Mouse (Mus musculus): ENCODE data around the gene Gm36028. TPM values are rescaled to one million over a fixed set of nuclear protein-coding genes. Genes with fewer than 3 reads are reported as not detected.

Gene Gm36028
- polyA plus RNA-seq, 1 experiment: 0.15 TPM

DNA sequence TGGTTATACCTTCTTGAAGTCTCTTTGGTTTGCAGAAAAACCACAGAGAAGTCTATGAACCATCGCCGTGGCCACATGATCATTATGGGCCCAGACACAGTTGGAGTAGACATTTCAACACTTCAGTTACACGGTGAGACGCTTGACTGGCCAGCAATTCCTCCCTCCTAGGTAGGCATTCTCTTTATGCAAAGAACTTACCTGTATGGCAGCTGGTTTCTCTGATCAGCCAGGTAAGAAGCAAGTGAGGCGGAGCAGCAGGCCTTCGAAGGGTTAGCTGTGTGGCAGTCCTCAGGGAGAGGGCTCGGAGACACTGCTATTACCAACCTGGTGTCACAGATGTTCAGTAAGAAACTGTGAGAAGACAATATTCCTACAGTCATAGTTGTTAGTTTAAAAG is 733 bp downstream of the Gm36028 start:
- no peak for DNase-seq (ENCODE audit: low spot score)

DNA sequence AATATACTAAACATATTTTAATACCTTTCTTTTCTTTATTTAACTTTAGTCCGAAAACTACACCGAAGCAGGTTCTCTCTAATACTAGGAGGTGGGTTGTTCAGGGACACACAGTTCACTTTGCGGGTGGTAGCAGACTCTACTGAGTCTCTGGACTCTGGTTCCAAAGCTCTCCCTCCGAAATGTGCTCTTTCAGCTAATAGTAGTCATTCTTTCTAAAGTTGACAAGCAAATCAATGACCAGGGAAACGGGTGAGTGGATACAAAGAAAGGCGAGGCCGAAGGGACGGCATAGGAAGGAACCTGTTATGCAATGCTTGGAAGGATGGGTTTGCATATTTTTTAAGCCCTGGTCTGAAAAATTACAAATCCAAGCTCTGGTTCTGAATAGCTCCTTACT is 3.5 kb downstream of the Gm36028 start:
- no peak for DNase-seq (ENCODE audit: low spot score)

DNA sequence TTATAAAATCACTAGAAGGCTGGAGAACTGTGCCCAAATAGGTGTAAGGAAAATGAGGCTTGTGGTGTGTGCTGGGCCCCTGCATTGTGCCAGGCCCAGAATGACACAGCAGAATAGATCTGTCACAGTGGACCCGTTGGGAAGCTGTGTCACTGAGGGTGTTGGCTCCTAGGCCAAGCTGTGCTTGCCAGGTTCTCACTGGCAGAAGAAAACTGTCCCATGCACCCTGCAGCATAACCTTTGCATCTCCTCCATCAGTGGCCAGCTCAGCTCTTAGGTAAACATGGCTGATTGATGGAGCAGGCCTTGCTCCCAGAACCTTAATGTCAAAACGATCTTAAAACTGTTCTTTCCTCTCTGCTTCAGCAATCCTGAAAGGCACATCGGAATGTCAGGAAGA is 4.6 kb downstream of the Gm36028 start:
- DNase-seq (ENCODE audit: low spot score): no peak

DNA sequence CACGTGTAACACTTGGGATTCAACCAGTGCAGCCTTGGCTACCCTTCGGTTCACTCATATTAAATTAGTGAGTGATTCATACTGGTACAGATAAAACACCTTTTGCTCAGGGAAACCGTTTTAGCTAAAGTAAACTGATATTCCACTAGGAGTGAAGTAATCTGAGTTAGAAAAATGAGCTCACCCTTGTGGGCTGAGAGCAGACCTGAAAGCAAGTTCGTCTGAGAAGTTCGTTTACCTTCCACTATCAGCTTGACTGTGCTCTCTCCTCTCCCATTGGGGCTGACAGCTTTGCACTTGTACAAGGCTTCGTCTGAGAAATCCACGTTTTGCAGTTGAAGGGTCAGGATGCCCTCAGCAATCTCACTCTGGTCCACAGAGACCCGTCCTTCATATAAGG is 5.4 kb downstream of the Gm36028 start:
- DNase-seq (ENCODE audit: low spot score): no peak

DNA sequence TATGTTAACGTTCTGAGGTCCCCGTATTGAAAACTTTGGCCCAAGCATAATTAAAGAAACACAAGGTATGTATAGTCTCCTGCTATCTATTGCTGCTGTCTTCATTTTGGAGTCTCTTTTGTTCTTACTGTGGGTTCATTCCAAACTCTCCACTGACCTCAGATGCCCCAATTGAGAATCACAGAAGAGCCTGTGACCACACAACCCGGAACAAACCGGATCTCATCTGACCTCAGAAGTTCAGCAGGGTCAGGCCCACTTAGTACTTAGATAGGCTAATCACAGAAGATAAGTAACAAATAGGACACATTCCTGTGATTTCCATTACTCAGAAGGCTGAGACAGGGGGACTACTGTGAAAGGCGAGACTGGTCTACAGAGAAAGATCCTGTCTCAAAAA is 6.4 kb downstream of the Gm36028 start:
- no peak for DNase-seq (ENCODE audit: low spot score)

DNA sequence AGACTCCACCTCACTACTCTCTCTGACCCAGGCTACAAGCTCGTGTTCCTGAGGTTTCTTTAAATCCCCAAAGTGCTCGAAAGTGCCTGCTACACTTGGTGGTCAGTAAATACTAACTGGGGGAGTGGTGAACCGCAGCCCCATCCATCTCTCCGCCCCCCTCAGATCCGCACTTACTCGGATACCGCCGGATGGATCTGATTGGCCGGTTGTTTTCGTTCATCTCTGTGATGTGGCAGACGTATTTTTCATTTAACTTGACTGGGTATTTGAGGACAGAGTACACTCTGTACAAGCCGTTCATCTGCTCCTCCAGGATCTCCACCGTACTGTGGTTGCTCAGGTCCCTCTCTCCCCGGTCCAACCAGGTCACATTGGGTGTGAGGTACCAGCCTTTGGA is 6.9 kb downstream of the Gm36028 start:
- no peak for DNase-seq (ENCODE audit: low spot score)

DNA sequence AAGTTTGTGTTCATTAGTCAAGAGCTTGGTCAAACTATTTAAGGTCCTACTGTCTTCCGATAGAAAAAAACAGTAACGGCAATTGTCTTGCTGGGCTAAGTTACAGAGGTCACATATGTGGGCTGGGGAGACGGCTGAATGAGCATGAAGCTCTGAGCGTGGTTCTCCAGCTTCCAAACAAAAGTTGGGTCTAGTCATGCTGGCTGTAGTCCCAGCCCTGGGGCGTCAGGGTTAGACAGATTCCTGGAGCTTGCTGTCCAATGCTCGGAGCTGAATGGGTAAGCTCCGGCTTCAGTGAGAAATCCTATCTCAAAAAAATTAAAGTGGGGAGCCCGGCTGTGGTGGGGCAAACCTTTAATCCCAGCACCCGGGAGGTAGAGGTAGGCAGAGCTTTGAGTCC is 7.7 kb downstream of the Gm36028 start:
- no peak for DNase-seq (ENCODE audit: low spot score)

DNA sequence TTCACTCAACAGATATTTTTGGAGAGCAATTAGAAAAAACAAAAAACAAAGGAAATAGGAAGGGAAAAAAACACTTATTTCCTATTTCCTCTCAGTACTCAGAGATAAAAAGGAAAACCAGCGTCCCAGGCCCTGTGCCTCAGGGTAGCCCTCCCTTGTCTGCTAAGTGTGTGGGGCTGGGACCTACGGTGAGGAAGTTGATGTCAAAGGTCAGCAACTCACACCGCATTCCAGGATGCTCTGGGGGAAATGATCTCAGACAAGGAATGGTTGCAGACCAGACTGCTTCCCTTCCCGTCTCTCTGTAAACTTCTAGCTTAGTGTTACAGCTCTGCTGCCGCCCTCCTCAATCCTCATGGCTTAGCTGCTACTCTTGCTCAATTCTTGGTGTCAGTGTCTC is 9.6 kb downstream of the Gm36028 start:
- DNase-seq (ENCODE audit: low spot score): no peak

DNA sequence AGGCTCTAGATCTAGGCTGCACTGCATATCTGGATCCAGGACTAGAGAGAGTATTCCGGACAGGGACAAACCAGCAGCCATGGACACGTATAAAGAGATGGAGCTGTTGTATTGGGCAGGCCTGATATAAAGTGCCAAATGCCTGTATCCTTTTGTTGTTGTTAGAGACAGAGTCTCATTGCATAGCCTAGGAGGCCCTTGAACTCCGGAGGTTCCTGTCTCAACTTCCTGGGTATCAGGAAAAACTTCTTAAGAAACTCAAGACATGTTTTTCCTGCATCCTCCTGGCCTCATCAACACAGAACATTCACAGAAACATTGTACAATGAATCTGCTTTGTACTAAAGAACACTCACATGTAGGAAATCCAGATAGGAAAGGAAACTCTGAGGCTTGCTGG is 13.9 kb downstream of the Gm36028 start:
- no peak for DNase-seq (ENCODE audit: low spot score)

DNA sequence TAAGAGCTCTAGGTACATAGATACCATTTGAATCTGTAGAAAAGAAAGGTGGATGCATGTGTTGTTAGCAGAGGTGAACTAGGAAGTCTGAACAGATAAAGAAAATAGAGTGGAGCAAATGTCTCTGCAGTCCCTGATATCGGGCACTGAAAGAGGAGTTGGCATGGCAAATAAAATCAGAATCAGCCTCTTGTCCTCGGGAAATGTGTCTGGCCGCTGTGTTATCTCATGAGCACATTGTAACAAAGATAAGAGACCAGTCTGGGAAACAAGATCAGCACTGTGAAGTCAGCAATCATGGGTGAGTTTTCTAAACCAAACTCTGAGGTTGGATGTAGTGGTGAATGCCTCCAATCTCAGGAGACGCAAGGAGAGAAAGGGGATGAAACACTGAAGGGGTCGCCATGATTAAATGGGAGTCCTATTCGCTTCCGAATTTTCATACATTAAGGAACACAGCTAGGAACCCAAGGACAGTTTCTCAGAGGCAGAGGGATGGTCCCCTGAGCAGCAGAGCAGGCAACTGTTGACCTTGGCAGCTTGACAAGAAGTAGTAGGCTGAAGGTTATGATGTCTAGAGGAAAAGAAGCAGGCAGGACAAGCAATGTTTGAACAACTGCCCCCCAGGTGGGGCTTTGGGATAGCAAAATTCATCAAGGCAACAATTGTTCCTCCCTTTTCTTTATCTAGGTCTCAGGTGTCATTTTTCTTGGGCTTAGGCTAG is 15.6 kb downstream of the Gm36028 start:
- DNase-seq (ENCODE audit: low spot score): no peak

DNA sequence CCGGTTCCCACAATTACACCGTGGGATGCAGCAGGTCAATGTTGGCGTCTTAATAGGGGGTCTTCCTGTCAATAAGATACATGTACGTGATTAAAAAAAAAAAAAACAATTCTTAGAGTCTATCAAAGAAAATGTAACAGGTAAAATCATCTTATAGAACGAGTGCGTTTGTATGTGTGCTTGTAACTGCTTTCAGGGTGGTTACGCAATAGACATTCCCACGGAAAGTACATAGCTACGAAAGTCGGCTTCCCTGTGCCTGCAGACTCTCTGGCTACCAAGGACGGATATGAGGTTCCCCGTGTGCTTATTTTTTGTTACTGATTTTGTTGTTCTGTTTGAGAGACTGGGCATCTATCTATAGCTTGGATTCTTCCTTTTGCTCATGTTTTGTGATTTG is 17.2 kb downstream of the Gm36028 start:
- no peak for DNase-seq (ENCODE audit: low spot score)

DNA sequence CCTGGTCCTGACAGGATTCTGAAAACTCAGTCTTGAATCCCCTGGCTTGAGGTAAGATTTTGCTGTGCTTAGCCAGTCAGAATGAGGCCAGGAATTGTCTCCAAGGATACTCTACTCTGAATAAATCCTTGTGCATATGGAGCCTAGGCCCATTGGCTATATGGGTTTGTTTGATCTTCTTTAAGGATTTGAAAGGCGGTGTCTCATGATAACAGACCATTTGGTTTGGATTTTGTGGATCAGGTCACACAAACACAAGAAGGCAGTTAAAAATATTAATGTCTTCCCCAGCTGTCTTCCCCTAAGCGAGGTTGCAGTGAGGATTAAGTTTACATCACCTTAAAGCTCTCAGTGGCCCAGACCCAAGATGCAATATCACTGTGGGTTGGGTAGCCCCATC is 18.5 kb downstream of the Gm36028 start:
- DNase-seq (ENCODE audit: low spot score): no peak

DNA sequence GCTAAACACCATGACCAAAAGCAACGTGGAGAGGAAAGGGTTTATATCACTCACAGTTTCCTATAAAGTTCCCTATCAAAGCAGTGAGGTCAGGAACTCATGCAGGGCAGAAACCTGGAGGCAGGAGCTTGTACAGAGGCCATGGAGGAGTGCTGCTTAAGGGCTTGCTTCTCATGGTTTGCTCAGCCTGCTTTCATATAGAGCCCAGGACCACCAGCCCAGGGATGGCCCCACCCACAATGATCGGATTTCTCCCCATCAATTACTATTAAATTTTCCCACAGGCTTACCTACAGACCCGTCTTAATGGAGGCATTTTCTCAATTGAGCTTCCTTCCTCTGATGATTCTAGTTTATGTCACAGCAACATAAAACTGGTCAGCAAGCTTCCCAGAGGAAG is 23.4 kb downstream of the Gm36028 start:
- DNase-seq (ENCODE audit: low spot score): no peak

DNA sequence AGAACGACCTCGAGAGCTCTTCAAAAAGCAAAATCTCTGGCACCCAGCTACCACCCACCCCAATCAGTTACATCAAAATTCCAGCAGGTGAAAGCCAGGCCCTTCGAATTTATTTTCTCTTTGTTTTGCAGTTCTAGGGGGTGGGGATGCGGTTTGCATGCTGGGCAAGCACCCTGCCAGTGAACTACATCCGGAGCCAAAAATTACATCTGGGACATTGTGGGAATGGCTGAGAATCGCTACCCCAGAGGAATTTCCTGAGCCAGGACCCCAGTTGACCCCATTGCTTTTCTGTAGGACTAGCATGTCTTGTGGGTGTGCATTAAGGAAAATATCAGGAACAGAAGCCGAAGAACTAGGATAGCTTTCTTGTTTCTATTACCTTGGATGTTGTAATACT is 29.9 kb downstream of the Gm36028 start:
- DNase-seq (ENCODE audit: low spot score): no peak

DNA sequence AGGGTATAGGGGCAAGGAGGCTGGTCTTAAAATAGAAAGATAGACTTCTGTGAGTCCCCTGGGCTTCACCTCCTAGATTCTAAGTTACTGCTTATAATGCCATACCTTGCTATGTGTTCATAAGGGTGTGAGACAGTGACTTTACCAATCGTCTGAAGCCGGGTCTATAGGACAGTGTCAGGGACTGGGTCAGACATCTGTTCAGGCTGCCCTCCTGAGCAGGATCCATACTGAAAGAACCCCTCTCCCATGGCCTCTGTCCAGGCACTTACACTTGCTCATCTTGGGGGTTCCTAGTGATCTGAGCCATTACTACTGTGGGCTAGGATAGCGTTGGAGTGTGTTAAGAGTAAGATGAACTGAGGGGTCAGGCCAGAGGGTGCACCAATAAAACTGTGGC is 34.7 kb downstream of the Gm36028 start:
- DNase-seq (ENCODE audit: low spot score): no peak

DNA sequence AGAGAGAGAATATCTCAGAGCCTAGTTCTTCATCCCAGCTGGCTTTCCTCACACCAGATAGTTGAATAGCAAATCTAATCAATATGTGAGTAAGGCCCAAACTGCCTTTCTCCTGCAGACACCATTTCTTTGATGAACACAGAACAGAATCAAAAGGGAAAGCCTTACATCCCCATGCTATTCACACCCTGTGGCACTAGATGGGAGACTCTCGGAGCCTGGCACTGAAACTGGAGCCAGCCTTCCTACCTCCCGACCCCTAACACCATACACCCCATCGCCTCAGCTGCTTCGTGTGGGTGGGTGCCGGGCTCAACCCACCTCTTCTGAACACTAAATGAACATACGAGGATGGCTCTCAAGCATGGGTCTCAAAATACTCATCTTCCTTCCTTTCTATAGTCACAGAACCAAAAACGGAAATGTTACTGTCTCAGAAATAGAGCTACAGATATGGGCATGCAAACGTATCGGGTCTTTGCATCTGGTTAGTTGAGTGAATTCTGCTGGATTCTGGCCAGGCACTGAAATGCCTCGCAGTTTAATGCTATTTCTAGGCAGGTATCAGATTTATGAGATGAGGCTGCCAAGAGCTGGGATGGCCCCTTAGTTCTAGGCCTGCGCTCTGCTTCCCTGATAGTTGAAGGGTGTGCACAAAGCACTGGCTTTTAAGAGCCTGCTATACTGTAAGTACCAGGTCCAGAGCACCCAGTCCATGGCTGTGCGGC is 36.0 kb downstream of the Gm36028 start:
- no peak for DNase-seq (ENCODE audit: low spot score)

DNA sequence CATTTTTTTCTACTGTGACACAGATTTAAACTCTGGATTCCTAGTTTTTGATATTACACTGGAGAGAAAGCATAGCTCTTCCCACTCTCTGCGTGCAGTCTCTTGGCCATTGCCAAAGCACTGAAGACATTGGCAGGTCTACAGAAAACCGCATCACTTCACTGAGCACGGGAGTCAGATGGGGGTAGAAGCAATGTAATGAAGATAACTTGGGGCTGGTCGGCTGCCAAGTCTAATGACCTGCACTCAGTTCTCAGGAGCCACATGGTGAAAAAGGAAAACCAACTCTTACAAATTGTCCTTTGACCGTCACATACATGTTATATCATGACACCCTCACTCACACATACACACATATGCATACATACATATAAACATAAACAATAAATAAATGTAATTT is 37.0 kb downstream of the Gm36028 start:
- no peak for DNase-seq (ENCODE audit: low spot score)

DNA sequence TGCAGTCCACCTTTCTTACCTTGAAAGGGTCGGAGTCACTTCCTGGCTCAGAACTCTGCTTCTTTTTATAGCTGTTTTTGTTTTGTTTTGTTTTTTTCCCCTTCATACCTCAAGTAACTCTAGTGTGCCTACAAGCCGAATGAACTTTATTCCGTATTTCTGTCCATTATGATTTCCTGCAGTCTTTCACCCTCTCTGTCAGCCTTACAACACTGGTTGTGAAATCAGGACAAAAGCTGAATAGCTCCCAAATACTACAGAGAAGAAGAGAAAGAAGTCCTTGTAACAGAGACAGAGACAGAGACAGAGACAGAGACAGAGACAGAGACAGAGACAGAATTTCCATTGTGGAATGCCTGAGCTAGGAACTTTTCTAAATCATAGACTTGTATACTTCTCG is 43.0 kb downstream of the Gm36028 start:
- no peak for DNase-seq (ENCODE audit: low spot score)

DNA sequence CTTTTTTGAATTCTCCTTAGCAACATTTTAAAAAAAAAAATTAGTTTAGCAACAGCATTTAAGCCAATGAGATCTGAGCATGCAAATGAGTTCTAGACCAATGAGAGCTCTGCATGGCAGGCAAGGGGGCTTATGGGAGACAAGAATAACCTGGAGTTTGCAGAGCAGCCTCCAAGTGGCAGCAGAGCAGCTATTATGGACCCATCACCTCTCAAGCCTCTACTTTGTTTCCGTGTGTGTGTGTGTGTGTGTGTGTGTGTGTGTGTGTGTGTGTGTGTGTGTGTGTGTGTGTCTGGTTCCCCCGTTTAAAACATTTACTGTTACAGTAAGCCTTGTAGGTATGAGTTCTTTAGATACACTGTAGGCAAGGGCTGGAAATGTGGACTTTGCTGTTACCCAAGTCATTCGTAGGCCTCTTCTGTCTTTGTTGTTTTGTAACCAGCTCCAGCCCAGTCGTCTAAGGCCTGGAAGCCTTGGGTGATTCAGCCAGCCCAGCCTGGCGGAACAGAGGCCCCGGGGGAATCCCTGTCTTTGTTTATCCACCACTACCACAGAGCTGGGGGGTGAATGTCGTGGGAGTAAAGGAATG is 46.5 kb downstream of the Gm36028 start:
- DNase-seq (ENCODE audit: low spot score): no peak

DNA sequence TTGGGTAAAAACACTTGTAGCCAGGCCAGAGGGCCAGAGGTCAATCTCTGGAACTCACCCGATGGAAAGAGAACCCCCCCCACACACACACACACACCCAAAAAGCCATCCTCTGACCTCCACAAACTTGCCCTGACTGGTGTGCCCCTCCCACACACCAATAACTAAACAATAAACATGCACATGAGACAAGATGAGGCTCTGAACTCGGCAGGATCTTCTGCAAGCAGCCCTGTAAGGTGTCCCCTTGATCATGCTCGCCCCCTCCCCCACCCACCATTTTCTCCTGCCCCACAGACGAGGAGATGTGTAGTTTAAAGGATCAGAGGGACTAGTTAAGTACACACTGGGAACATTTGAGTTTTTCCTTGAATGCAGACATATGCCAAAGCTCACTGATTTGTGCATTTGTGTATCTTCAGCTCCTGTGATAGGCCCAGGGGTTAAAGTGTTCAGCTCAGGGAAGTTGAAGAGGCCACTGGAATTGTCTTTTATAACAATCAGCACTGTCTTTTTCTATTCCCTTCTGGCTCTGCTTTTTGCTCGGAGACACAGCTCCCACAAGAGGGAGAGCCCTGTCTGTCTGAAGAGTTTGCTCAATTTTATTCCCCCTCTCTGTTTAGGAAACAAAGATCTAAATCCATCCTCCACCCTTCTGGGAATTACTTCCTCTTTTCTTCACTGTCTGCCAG is 47.1 kb downstream of the Gm36028 start:
- DNase-seq (ENCODE audit: low spot score): no peak

DNA sequence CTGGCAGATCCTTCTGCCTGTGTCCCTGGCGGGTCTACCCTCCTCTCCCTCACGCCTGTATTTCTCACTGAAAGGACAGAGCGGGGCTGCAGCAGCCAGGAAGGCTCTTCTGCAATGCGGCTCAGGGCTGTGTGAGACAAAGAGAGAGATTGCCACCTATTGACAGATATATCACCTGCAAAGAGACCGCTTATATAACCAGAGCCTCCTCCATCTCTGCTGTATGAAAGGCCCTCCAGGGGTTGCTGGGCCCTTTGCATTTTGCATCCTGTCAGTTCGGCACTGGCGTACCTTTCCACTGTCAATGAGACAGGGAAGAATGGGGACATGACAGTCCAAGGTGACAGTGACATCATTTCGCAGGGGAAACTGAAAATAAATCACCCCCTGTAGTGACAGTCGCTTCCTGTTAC is 48.5 kb downstream of the Gm36028 start:
- DNase-seq (ENCODE audit: low spot score): no peak

DNA sequence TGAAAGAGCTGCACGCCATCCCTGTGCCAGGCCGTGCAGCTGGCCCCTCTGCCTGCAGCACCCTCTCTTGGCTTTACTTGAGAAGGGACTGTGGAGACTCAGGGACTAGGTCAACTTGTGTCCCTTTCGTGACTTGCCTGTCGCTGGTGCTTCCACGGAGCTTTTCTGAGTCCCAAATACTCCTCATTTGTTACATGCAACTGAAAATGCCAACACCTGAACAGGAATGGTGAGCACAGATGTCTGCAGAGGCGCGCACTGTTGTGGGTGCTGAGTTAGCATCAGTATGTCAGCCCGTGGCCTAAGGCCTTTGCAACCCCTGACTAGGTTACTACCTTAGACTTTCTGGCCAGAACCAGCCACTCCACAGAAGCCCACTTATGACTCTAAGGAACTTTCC is 49.1 kb downstream of the Gm36028 start:
- no peak for DNase-seq (ENCODE audit: low spot score)

DNA sequence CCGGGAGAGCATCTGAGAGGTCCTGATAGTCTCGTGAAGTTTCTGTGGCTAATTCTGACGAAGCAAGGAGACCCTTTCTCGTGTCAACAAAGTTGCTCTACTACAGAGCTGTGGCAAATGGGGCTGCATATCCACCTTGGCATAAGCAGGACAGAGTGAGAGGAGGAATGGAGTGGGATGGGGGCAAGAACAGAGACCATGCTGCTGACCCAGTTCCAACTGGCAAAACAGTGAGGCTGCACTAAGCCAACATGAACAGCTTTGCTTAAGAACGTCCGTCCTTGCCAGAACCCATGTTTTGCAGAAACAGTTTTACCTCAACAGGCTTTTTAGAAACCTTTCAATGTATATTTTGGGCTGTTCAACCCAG is 51.3 kb downstream of the Gm36028 start:
- DNase-seq (ENCODE audit: low spot score): no peak
